Mouse (Mus musculus): Measurements from ENCODE around the gene Ino80d. TPM values are rescaled to one million over a fixed set of nuclear protein-coding genes. Genes with fewer than 3 reads are reported as not detected.

The Ino80d gene
- total and polyA plus RNA-seq, 2 experiments from 2014 or later, result 5.8 to 7.3 TPM

DNA sequence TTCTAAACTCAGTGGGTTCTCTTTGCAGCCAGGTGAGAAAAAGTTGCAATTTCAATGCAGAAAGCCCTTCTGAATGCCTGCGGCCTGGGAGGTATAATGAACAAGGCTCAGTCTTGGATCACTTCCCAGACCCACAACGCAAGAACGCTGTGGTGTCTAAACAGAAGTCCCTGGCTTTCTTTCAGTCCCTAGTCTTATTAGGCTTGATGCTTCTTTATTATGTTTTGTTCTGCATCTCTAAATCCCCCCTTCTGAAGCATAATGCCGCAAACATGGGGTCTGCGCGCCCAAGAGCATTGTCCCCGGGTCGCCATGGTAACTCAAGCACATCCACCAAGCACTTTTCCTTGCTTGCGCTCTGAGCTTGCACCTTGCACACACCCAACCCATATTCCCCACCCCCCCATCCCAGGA is 180.4 kb downstream of the Ino80d start:
- Histone ChIP-seq H3K9ac (replicated peaks; ENCODE audit: low read depth, low read length) (no peak overlapping the region), H3K4me3 (ENCODE audit: low read depth, low read length) (no peak overlapping the region), H3K4me1 (ENCODE audit: control insufficient read depth, insufficient read depth) (no peaks in the 10 kb centered on the region), H3K27me3 (ENCODE audit: control insufficient read depth, insufficient read depth, low read length) (no peaks in the 10 kb centered on the region), H3K36me3 (replicated peaks; ENCODE audit: control insufficient read depth, insufficient read depth, low read length) (no peaks in the 10 kb centered on the region), H3K27ac (ENCODE audit: low read depth) (no peak overlapping the region), H3K4me2 (ENCODE audit: low read depth, low read length) (no peak overlapping the region), H3K9me3 (replicated peaks; ENCODE audit: control insufficient read depth, low read length) (no peaks in the 10 kb centered on the region)
- TF ChIP-seq CTCF (IDR thresholded peaks at IDR 0.05; ENCODE audit: low read depth) (no peak), EP300 (IDR thresholded peaks at IDR 0.05; ENCODE audit: low read depth) (no peak)
- WGBS, result 69% methylated on average over 9 of the region's 9 CpGs
- ATAC-seq (ENCODE audit: insufficient read depth, low read depth) (no peak), DNase-seq (ENCODE audit: low spot score) (peak; percentile 13)

DNA sequence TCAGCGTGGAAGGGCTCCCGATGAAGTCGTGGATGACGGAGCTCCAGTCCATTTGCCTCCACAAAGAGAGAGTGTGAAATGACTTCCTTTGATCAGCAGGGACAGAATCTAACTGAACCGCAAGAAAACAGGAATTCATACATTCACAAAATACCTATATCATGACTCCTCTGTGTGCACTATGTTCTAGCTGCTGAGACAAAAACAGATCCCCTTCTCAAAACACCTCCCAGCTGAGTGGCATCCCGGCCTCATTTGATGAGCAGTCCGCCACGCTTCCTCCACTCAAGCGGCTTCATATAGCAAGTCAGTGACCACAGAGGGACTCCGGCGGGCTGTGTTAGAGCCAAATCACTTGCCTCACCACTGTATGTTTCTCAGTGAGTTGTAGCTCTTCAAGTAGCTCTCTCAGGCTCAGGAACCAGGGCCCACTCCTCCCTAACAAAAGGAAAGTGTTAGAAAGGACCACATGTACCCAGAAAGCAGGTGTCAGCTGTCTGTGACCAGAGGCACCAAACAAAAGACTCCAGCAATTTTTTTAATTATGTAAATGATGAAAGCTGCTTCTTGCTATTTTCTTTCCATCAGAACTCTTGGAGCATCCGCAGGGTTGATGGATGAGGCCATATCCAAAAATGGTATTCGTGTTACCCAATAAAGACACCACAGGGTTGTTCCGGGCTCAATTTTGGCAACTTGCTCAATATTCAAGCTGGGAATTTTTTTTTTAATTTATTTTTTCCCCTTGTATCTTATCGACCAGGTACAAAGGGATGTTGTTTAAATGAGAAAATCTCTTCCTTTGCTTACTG is 181.0 kb downstream of the Ino80d start:
- Histone ChIP-seq H3K4me2 (ENCODE audit: low read depth, low read length) (no peak overlapping the region), H3K4me3 (ENCODE audit: low read depth, low read length) (no peak overlapping the region), H3K27ac (ENCODE audit: low read depth) (no peak overlapping the region), H3K9ac (replicated peaks; ENCODE audit: low read depth, low read length) (no peak overlapping the region), H3K27me3 (ENCODE audit: control insufficient read depth, insufficient read depth, low read length) (no peaks in the 10 kb centered on the region), H3K9me3 (replicated peaks; ENCODE audit: control insufficient read depth, low read length) (no peaks in the 10 kb centered on the region), H3K4me1 (ENCODE audit: control insufficient read depth, insufficient read depth) (no peaks in the 10 kb centered on the region), H3K36me3 (replicated peaks; ENCODE audit: control insufficient read depth, insufficient read depth, low read length) (no peaks in the 10 kb centered on the region)
- TF ChIP-seq CTCF (IDR thresholded peaks at IDR 0.05; ENCODE audit: low read depth), result no peak
- no peak for TF ChIP-seq EP300 (IDR thresholded peaks at IDR 0.05; ENCODE audit: low read depth)
- ATAC-seq (ENCODE audit: insufficient read depth, low read depth), result no peak
- 74% methylated on average over 15 of the region's 15 CpGs for WGBS
- DNase-seq (ENCODE audit: low spot score), result no peak

DNA sequence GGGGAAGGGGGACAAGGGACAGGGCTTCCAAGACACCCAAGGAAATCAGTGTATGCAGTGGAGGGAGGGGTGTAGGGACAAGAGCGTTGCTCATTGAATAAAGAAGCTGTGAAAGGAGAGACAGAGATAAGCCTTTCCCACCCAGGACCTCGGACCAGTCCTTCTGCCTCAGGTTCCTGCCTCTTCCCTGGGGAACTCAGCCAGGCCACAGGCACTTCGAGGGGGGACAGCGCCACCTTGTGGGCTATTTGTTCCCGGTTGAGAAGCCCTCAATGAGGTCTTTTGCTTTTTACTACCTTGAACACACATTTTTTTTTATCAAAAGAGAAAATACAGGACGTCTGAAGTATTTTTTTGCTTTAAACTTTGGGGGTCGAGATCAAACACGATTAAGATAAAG is 185.0 kb downstream of the Ino80d start:
- 5% methylated on average over 8 of the region's 8 CpGs for WGBS

DNA sequence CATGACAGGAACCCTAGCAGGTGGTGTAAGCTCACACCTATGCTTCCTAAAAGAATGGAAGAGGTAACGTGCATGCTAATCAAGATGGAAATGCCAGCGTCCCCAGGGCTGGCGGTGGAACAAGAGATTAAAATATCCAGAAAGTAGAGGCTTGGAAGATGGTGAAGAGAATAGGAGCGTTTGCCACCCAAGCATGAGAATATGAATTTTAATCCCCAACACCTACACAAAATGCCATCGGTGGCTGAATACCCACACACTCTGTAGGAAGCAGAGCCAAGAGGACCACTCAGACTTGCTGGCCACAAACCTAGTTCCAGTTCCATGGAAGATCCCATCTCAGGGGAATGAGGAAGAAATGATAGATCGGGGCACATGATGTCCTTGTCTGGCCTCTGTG is 195.2 kb downstream of the Ino80d start:
- no peak overlapping the region for H3K27ac ChIP-seq (ENCODE audit: low read depth)
- TF ChIP-seq EP300 (IDR thresholded peaks at IDR 0.05; ENCODE audit: low read depth), result no peak
- no peak for TF ChIP-seq CTCF (IDR thresholded peaks at IDR 0.05; ENCODE audit: low read depth)
- no peak overlapping the region for H3K4me2 ChIP-seq (ENCODE audit: low read depth, low read length)
- no peaks in the 10 kb centered on the region for H3K36me3 ChIP-seq (replicated peaks; ENCODE audit: control insufficient read depth, insufficient read depth, low read length)
- no peak for ATAC-seq (ENCODE audit: insufficient read depth, low read depth)
- H3K27me3 ChIP-seq (ENCODE audit: control insufficient read depth, insufficient read depth, low read length), result no peaks in the 10 kb centered on the region
- H3K9ac ChIP-seq (replicated peaks; ENCODE audit: low read depth, low read length), result no peak overlapping the region
- DNase-seq (ENCODE audit: low spot score), result no peak
- WGBS, result 89% methylated on average over 6 of the region's 6 CpGs
- no peaks in the 10 kb centered on the region for H3K4me1 ChIP-seq (ENCODE audit: control insufficient read depth, insufficient read depth)
- H3K4me3 ChIP-seq (ENCODE audit: low read depth, low read length), result no peak overlapping the region
- H3K9me3 ChIP-seq (replicated peaks; ENCODE audit: control insufficient read depth, low read length), result no peaks in the 10 kb centered on the region

More for the DNA sequence above, 185.0 kb downstream of the Ino80d start:
- DNase-seq (ENCODE audit: low spot score), result peak; percentile 24
- Histone ChIP-seq H3K9me3 (replicated peaks; ENCODE audit: control insufficient read depth, low read length) (no peaks in the 10 kb centered on the region), H3K4me1 (ENCODE audit: control insufficient read depth, insufficient read depth) (no peaks in the 10 kb centered on the region), H3K27me3 (ENCODE audit: control insufficient read depth, insufficient read depth, low read length) (no peaks in the 10 kb centered on the region), H3K27ac (ENCODE audit: low read depth) (no peak overlapping the region), H3K4me3 (ENCODE audit: low read depth, low read length) (no peak overlapping the region), H3K4me2 (ENCODE audit: low read depth, low read length) (no peak overlapping the region), H3K9ac (replicated peaks; ENCODE audit: low read depth, low read length) (no peak overlapping the region), H3K36me3 (replicated peaks; ENCODE audit: control insufficient read depth, insufficient read depth, low read length) (no peaks in the 10 kb centered on the region)
- peak; percentile 68 for ATAC-seq (ENCODE audit: insufficient read depth, low read depth)
- TF ChIP-seq EP300 (IDR thresholded peaks at IDR 0.05; ENCODE audit: low read depth) (no peak), CTCF (IDR thresholded peaks at IDR 0.05; ENCODE audit: low read depth) (peak; percentile 78)

DNA sequence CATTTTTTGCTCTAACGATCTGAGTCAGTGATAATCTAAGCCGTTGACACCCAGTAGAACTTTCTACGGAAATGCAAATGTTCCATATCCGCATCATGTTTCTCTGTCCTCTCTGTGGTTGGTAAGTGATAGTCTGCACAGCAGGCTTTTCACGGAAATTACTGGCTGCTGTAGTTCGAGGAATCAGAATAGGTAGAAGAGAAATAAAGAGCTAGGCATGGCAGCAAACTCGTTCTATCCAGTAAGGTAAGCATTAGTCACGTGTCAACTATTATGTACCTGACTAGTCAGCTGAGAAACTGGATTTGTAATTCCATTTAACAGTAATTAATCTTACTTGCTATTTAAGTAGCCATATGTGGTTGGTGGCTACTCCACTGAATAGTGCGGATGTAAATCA is 197.9 kb downstream of the Ino80d start:
- Histone ChIP-seq H3K9me3 (replicated peaks; ENCODE audit: control insufficient read depth, low read length) (no peaks in the 10 kb centered on the region), H3K27me3 (ENCODE audit: control insufficient read depth, insufficient read depth, low read length) (no peaks in the 10 kb centered on the region), H3K9ac (replicated peaks; ENCODE audit: low read depth, low read length) (no peak overlapping the region), H3K27ac (ENCODE audit: low read depth) (no peak overlapping the region), H3K4me1 (ENCODE audit: control insufficient read depth, insufficient read depth) (no peaks in the 10 kb centered on the region), H3K36me3 (replicated peaks; ENCODE audit: control insufficient read depth, insufficient read depth, low read length) (no peaks in the 10 kb centered on the region), H3K4me3 (ENCODE audit: low read depth, low read length) (no peak overlapping the region), H3K4me2 (ENCODE audit: low read depth, low read length) (no peak overlapping the region)
- no peak for ATAC-seq (ENCODE audit: insufficient read depth, low read depth)
- DNase-seq (ENCODE audit: low spot score), result no peak
- TF ChIP-seq EP300 (IDR thresholded peaks at IDR 0.05; ENCODE audit: low read depth) (no peak), CTCF (IDR thresholded peaks at IDR 0.05; ENCODE audit: low read depth) (no peak)
- WGBS, result 79% methylated on average over 9 of the region's 9 CpGs

DNA sequence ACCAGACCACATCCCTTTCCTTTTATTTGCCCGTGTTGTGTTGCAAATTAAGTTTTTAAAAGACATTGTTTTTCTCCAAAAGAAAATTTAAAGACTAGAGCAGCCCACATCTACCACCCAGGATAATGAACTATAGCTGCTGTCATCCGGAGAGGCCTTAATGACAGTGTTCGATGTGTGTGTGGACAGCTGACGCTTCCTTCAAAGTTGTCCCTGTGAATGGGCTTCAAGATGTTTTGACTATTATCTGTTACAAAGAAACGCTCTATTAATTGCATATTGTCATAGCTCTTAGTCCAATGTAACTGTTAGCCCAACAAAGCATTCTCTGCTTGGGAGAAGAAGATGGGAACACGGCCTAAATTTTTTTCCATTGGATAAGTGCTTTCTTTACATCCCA is 200.0 kb downstream of the Ino80d start:
- no peaks in the 10 kb centered on the region for H3K4me1 ChIP-seq (ENCODE audit: control insufficient read depth, insufficient read depth)
- ATAC-seq (ENCODE audit: insufficient read depth, low read depth) (no peak), DNase-seq (ENCODE audit: low spot score) (no peak)
- no peaks in the 10 kb centered on the region for H3K27me3 ChIP-seq (ENCODE audit: control insufficient read depth, insufficient read depth, low read length)
- no peak overlapping the region for H3K4me2 ChIP-seq (ENCODE audit: low read depth, low read length)
- no peak for TF ChIP-seq CTCF (IDR thresholded peaks at IDR 0.05; ENCODE audit: low read depth)
- no peak for TF ChIP-seq EP300 (IDR thresholded peaks at IDR 0.05; ENCODE audit: low read depth)
- WGBS, result 84% methylated on average over 6 of the region's 6 CpGs
- H3K9me3 ChIP-seq (replicated peaks; ENCODE audit: control insufficient read depth, low read length), result no peaks in the 10 kb centered on the region
- H3K36me3 ChIP-seq (replicated peaks; ENCODE audit: control insufficient read depth, insufficient read depth, low read length), result no peaks in the 10 kb centered on the region
- H3K9ac ChIP-seq (replicated peaks; ENCODE audit: low read depth, low read length), result no peak overlapping the region
- no peak overlapping the region for H3K27ac ChIP-seq (ENCODE audit: low read depth)
- H3K4me3 ChIP-seq (ENCODE audit: low read depth, low read length), result no peak overlapping the region

Data from heart, postnatal 0 days (tissue).